Mouse (Mus musculus) hindbrain, embryonic 10.5 days (tissue): Measurements from ENCODE around the gene Frmpd4. TPM values are rescaled to one million over a fixed set of nuclear protein-coding genes. Genes with fewer than 3 reads are reported as not detected.

ENCODE experiments used
- DNase-seq: peaks from one replicate; pipeline ENCODE4 v3.0.0-alpha.2; 2017; ENCODE audit warnings: low spot score
- H3K27ac ChIP-seq: fragments of 300-500 bp; sonication (generic); 2 replicates; pipeline ENCODE4 v1.5.1; 2016; ENCODE audit warnings: mild to moderate bottlenecking, moderate library complexity
- H3K27me3 ChIP-seq: fragments of 300-500 bp; sonication (generic); 2 replicates; pipeline ENCODE4 v1.6.1; 2016; ENCODE audit warnings: mild to moderate bottlenecking; ENCODE audit not compliant: poor library complexity, insufficient read depth, severe bottlenecking
- H3K36me3 ChIP-seq: fragments of 300-500 bp; sonication (generic); 2 replicates; pipeline ENCODE4 v1.6.1; 2016; ENCODE audit warnings: mild to moderate bottlenecking, moderate library complexity
- H3K4me1 ChIP-seq: fragments of 300-500 bp; sonication (generic); replicated peaks from 2 replicates; pipeline ENCODE4 v1.6.1; 2016; ENCODE audit warnings: mild to moderate bottlenecking
- H3K4me3 ChIP-seq: fragments of 300-500 bp; sonication (generic); 2 replicates; pipeline ENCODE4 v1.5.1; 2016; ENCODE audit warnings: mild to moderate bottlenecking, moderate library complexity
- H3K9me3 ChIP-seq: fragments of 300-500 bp; sonication (generic); 2 replicates; pipeline ENCODE4 v1.6.1; 2016; ENCODE audit warnings: mild to moderate bottlenecking, moderate library complexity
- WGBS: fragments of 180-500 bp; shearing (Covaris S2); methylation state at CpG from one replicate; pipeline ENCODE4 v1.1.7; 2016; 5-methylcytosine and 5-hydroxymethylcytosine counted together
- polyA plus RNA-seq: library from polyadenylated mRNA; unstranded; fragments of >200 nt; fragmentation: Nextera tagmentation; extraction: Ambion mirVana; gene quantifications from 2 replicates; pipeline ENCODE4 v1.2.1, GENCODE M21; 2016

The Frmpd4 gene
- polyA plus RNA-seq, 1 experiment from 2014 or later = 0.18 TPM

DNA sequence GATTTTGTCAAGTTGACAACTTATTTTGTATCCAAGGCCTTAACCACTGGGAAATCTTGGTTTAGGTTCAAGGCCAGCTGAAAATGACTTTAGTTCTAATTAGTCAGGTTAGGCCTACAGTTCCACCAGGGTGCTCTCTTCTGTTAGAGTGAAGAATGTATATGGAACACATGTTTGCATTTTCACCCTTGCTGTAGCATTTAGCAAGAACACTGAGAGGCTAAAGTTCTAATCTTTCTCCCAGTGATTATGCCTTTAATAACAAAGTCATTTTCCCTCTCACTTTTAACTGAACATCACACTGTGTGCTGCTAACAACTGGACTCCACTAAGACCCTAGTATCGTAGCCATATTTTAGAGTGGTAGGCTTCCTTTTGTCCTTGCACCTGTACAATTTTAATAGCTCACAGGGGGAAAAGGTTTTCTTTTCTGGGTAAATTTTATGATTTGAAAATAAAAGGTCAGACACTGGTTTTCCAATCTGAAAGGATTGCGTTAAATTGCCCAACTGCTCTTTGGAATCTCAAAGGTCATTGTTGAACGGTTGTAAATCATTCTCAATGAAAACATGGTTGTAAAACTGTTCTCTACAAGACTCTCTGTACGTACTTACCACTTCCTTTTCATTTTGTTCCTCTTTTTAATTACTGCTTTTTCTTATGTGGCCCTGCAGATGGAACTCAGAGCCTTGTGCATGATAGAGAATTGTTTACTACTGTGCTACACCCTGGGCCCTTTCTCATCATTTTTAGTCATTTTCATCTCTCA is 1093.4 kb downstream of the Frmpd4 start:
- H3K36me3 ChIP-seq = no peaks in the 10 kb centered on the region
- peaks cover 58% of the 10 kb centered on the region for H3K27me3 ChIP-seq
- 90% methylated on average over 4 of the region's 4 CpGs for WGBS
- H3K4me3 ChIP-seq = no peak overlapping the region
- no peaks in the 10 kb centered on the region for H3K9me3 ChIP-seq
- H3K4me1 ChIP-seq = no peaks in the 10 kb centered on the region
- no peak for DNase-seq
- no peak overlapping the region for H3K27ac ChIP-seq

DNA sequence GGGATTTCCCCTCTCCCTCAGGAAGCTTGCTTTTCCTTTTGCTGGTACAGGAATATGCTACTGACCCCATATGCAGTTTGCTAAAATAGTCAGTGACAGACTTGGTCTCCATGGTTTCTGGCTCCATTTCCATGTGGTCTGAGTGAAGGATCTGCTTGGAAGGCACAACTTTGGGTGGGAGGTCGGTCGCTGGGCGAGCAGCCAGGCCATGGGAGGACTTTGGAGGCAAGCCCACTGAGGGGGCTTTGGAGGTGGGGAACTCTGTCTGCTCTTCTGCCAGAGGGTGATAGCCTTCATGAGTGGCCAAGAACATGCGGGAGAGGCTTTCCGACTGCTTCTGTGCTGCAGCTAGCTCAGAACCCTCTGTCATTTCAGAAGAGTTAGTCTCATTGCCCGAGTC is 1099.4 kb downstream of the Frmpd4 start:
- H3K27me3 ChIP-seq = peaks cover 54% of the 10 kb centered on the region
- no peaks in the 10 kb centered on the region for H3K9me3 ChIP-seq
- H3K27ac ChIP-seq = no peak overlapping the region
- DNase-seq = no peak
- no peaks in the 10 kb centered on the region for H3K36me3 ChIP-seq
- H3K4me3 ChIP-seq = no peak overlapping the region
- no peaks in the 10 kb centered on the region for H3K4me1 ChIP-seq
- 89% methylated on average over 6 of the region's 6 CpGs for WGBS

DNA sequence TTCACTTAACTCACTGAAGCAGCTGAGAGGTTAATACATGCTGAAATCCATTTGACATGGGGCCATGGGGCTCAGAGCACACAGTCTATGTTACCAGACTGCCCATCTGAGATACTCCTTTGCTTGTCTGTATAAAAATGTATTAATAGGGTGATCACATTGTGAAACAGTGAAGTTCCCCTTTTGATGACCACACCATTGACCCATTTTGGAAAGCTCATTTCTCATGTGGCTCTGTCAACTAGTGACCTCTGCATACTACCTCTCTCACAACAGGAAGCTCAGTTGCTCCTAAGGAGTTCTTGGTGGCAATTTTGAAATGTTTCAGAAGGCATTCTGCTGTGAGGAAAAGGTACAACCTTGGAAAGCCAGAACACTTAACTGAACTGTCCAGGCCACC is 1142.1 kb downstream of the Frmpd4 start:
- Histone ChIP-seq H3K27me3 (peaks cover 41% of the 10 kb centered on the region), H3K27ac (no peak overlapping the region), H3K36me3 (no peaks in the 10 kb centered on the region), H3K4me1 (no peaks in the 10 kb centered on the region), H3K9me3 (no peaks in the 10 kb centered on the region), H3K4me3 (no peak overlapping the region)
- DNase-seq = no peak

DNA sequence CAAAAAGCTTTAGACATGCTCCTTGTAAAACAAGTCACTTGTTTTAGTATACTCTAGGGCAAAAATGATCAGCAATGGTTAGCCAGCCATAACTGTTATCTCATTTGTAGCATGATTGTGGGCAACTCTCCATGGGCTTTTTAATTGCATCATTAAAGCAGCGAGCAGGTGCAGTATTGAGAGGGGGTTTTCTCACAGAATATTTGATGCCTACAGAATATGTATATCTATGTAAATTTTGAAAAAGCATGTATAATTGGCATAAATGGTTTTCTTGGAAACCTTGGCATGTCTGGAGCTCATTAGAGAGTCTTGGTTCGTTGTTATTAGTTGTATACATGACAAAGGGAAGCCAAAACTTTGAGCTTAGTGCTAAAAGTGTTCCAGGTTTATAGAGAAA is 1143.1 kb downstream of the Frmpd4 start:
- 75% methylated on average over 2 of the region's 2 CpGs for WGBS
- H3K27me3 ChIP-seq = peaks cover 43% of the 10 kb centered on the region
- H3K9me3 ChIP-seq = no peaks in the 10 kb centered on the region
- H3K4me3 ChIP-seq = no peak overlapping the region
- H3K36me3 ChIP-seq = no peaks in the 10 kb centered on the region
- no peak overlapping the region for H3K27ac ChIP-seq
- H3K4me1 ChIP-seq = no peaks in the 10 kb centered on the region
- no peak for DNase-seq

Other genes with a start within 250 kb of the Frmpd4 start
- 23.9 and 26.5 TPM in 2 replicates for gene Msl3, start 96.7 kb upstream of the Frmpd4 start, polyA plus RNA-seq
- gene Arhgap6, start 217.9 kb upstream of the Frmpd4 start, polyA plus RNA-seq = 0.72 and 0.76 TPM in 2 replicates